Mouse (Mus musculus) ES-Bruce4 (cell line): ENCODE measurements around the gene Yrdc. TPM values are rescaled to one million over a fixed set of nuclear protein-coding genes. Genes with fewer than 3 reads are reported as not detected.

Source experiments
- H3K27ac ChIP-seq: 2 replicates; pipeline ENCODE4 v1.5.1; 2012; ENCODE audit warnings: low read length, inconsistent platforms; ENCODE audit not compliant: insufficient read depth
- H3K27me3 ChIP-seq: 2 replicates; pipeline ENCODE4 v1.6.1; 2012; ENCODE audit warnings: mild to moderate bottlenecking, low read length, inconsistent platforms; ENCODE audit not compliant: control insufficient read depth, poor library complexity, insufficient read depth, severe bottlenecking
- H3K36me3 ChIP-seq: 2 replicates; pipeline ENCODE4 v1.6.1; 2012; ENCODE audit warnings: inconsistent platforms, mild to moderate bottlenecking, low read length, moderate library complexity; ENCODE audit not compliant: control insufficient read depth, poor library complexity, insufficient read depth, severe bottlenecking
- H3K4me1 ChIP-seq: one replicate; pipeline ENCODE4 v1.8.1; 2011; ENCODE audit warnings: low read length; ENCODE audit not compliant: control insufficient read depth, insufficient read depth
- H3K4me3 ChIP-seq: 2 replicates; pipeline ENCODE4 v1.5.1; 2011; ENCODE audit warnings: low read depth, mild to moderate bottlenecking, low read length
- H3K9ac ChIP-seq: 2 replicates; pipeline ENCODE4 v1.6.1; 2012; ENCODE audit warnings: low read depth, mild to moderate bottlenecking, inconsistent platforms; ENCODE audit not compliant: poor library complexity, severe bottlenecking
- H3K9me3 ChIP-seq: replicated peaks from 2 replicates; pipeline ENCODE4 v1.6.1; 2012; ENCODE audit warnings: mild to moderate bottlenecking, low read length, inconsistent platforms; ENCODE audit not compliant: control insufficient read depth, poor library complexity, insufficient read depth, severe bottlenecking
- CTCF ChIP-seq: IDR thresholded peaks from one replicate; pipeline ENCODE4 v1.8.1; 2011; ENCODE audit warnings: low read depth, low read length
- EP300 ChIP-seq: IDR thresholded peaks from 2 replicates; pipeline ENCODE4 v1.6.1; 2011; ENCODE audit warnings: low read depth, low read length; ENCODE audit not compliant: insufficient read depth
- POLR2A ChIP-seq: IDR thresholded peaks from one replicate; pipeline ENCODE4 v1.8.1; 2011; ENCODE audit warnings: low read length; ENCODE audit not compliant: insufficient read depth
- polyA plus RNA-seq: library from polyadenylated mRNA; stranded (reverse); fragments of >200 nt; gene quantifications from 2 replicates; pipeline ENCODE4 v1.2.4, GENCODE M21; 2011; ENCODE audit warnings: low read depth; ENCODE audit not compliant: missing spikeins, insufficient read depth, insufficient read length

Yrdc gene
- polyA plus RNA-seq, 1 experiment = 48.4 TPM

GRCm38 (mm10) chr4:124809136-124809883 is 41.2 kb upstream of the Yrdc start:
- TF ChIP-seq POLR2A (no peak), CTCF (no peak), EP300 (no peak)
- H3K4me3 ChIP-seq = no peak overlapping the region
- H3K36me3 ChIP-seq = peaks cover 18% of the 10 kb centered on the region
- H3K4me1 ChIP-seq = no peaks in the 10 kb centered on the region
- no peak overlapping the region for H3K9ac ChIP-seq
- H3K27ac ChIP-seq = no peak overlapping the region
- no peaks in the 10 kb centered on the region for H3K27me3 ChIP-seq
- no peaks in the 10 kb centered on the region for H3K9me3 ChIP-seq

GRCm38 (mm10) chr4:124810056-124810455 is 40.4 kb upstream of the Yrdc start:
- Histone ChIP-seq H3K9me3 (no peaks in the 10 kb centered on the region), H3K4me1 (no peaks in the 10 kb centered on the region), H3K27ac (no peak overlapping the region), H3K36me3 (peaks cover 13% of the 10 kb centered on the region), H3K9ac (no peak overlapping the region), H3K4me3 (no peak overlapping the region), H3K27me3 (no peaks in the 10 kb centered on the region)
- TF ChIP-seq EP300 (no peak), POLR2A (no peak), CTCF (no peak)

GRCm38 (mm10) chr4:124811347-124811975 is 39.0 kb upstream of the Yrdc start:
- H3K9ac ChIP-seq = no peak overlapping the region
- TF ChIP-seq CTCF (no peak), EP300 (no peak), POLR2A (no peak)
- H3K27ac ChIP-seq = no peak overlapping the region
- no peaks in the 10 kb centered on the region for H3K9me3 ChIP-seq
- H3K4me3 ChIP-seq = no peak overlapping the region
- H3K27me3 ChIP-seq = no peaks in the 10 kb centered on the region
- peaks cover 2% of the 10 kb centered on the region; the same call in 1 of the 2 replicates for H3K36me3 ChIP-seq
- H3K4me1 ChIP-seq = no peaks in the 10 kb centered on the region

GRCm38 (mm10) chr4:124815901-124816300 is 34.6 kb upstream of the Yrdc start:
- no peak for TF ChIP-seq EP300
- no peak for TF ChIP-seq CTCF
- no peak for TF ChIP-seq POLR2A
- H3K9ac ChIP-seq = no peak overlapping the region
- no peaks in the 10 kb centered on the region for H3K36me3 ChIP-seq
- H3K27ac ChIP-seq = no peak overlapping the region
- H3K4me1 ChIP-seq = no peaks in the 10 kb centered on the region
- no peaks in the 10 kb centered on the region for H3K27me3 ChIP-seq
- H3K4me3 ChIP-seq = no peak overlapping the region
- H3K9me3 ChIP-seq = no peaks in the 10 kb centered on the region

GRCm38 (mm10) chr4:124817803-124818202 is 32.7 kb upstream of the Yrdc start:
- TF ChIP-seq EP300 (no peak), CTCF (no peak), POLR2A (no peak)
- H3K4me3 ChIP-seq = no peak overlapping the region
- no peaks in the 10 kb centered on the region for H3K4me1 ChIP-seq
- H3K27ac ChIP-seq = no peak overlapping the region
- 0 out of 2 replicates have a peak, but pooled peaks cover 3% of the 10 kb centered on the region for H3K36me3 ChIP-seq
- no peak overlapping the region for H3K9ac ChIP-seq
- H3K27me3 ChIP-seq = no peaks in the 10 kb centered on the region
- no peaks in the 10 kb centered on the region for H3K9me3 ChIP-seq

GRCm38 (mm10) chr4:124818832-124819231 is 31.6 kb upstream of the Yrdc start:
- TF ChIP-seq EP300 (no peak), CTCF (no peak), POLR2A (no peak)
- Histone ChIP-seq H3K9me3 (no peaks in the 10 kb centered on the region), H3K27me3 (no peaks in the 10 kb centered on the region), H3K4me3 (no peak overlapping the region), H3K9ac (no peak overlapping the region), H3K4me1 (no peaks in the 10 kb centered on the region), H3K36me3 (0 out of 2 replicates have a peak, but pooled peaks cover 3% of the 10 kb centered on the region), H3K27ac (no peak overlapping the region)
